Mouse (Mus musculus) heart, embryonic 12.5 days (tissue): ENCODE data around the gene Upk3a. TPM values are rescaled to one million over a fixed set of nuclear protein-coding genes. Genes with fewer than 3 reads are reported as not detected.

Source experiments
- ATAC-seq: fragments of 200-750 bp; cut with Nextera tagmentation; 2 replicates; pipeline ENCODE4 v1.8.0; 2017; ENCODE audit warnings: moderate TSS enrichment, moderate library complexity; ENCODE audit not compliant: insufficient number of reproducible peaks, low FRiP score
- H3K27ac ChIP-seq: fragments of 300-500 bp; sonication (generic); 2 replicates; pipeline ENCODE4 v1.5.1; 2016; ENCODE audit warnings: mild to moderate bottlenecking, moderate library complexity; ENCODE audit not compliant: poor library complexity, severe bottlenecking
- H3K27me3 ChIP-seq: fragments of 300-500 bp; sonication (generic); replicated peaks from 2 replicates; pipeline ENCODE4 v1.6.1; 2016; ENCODE audit warnings: mild to moderate bottlenecking, moderate library complexity
- H3K36me3 ChIP-seq: fragments of 300-500 bp; sonication (generic); 2 replicates; pipeline ENCODE4 v1.6.1; 2016; ENCODE audit warnings: mild to moderate bottlenecking, moderate library complexity
- H3K4me1 ChIP-seq: fragments of 300-500 bp; sonication (generic); replicated peaks from 2 replicates; pipeline ENCODE4 v1.6.1; 2016; ENCODE audit warnings: mild to moderate bottlenecking
- H3K4me2 ChIP-seq: fragments of 300-500 bp; sonication (generic); 2 replicates; pipeline ENCODE4 v1.6.1; 2016; ENCODE audit warnings: mild to moderate bottlenecking, moderate library complexity
- H3K4me3 ChIP-seq: fragments of 300-500 bp; sonication (generic); 2 replicates; pipeline ENCODE4 v1.5.1; 2016; ENCODE audit warnings: mild to moderate bottlenecking
- H3K9ac ChIP-seq: fragments of 300-500 bp; sonication (generic); 2 replicates; pipeline ENCODE4 v1.6.1; 2016; ENCODE audit warnings: mild to moderate bottlenecking, moderate library complexity
- H3K9me3 ChIP-seq: fragments of 300-500 bp; sonication (generic); replicated peaks from 2 replicates; pipeline ENCODE4 v1.6.1; 2016; ENCODE audit warnings: mild to moderate bottlenecking, moderate library complexity
- WGBS: fragments of 180-500 bp; shearing (Covaris S2); methylation state at CpG from one replicate; pipeline ENCODE4 v1.1.7; 2016; 5-methylcytosine and 5-hydroxymethylcytosine counted together
- polyA plus RNA-seq: library from polyadenylated mRNA; unstranded; fragments of >200 nt; fragmentation: Nextera tagmentation; extraction: Ambion mirVana; gene quantifications from 2 replicates; pipeline ENCODE4 v1.2.1, GENCODE M21; 2016

Gene Upk3a
- polyA plus RNA-seq, 1 experiment from 2014 or later: not detected

- Histone ChIP-seq H3K4me3 (peak overlapping the region; percentile 88), H3K27ac (peak overlapping the region; percentile 22; the same call in 1 of the 2 replicates), H3K9me3 (no peaks in the 10 kb centered on the region), H3K36me3 (no peaks in the 10 kb centered on the region), H3K4me1 (peaks cover 16% of the 10 kb centered on the region), H3K27me3 (0 out of 2 replicates have a peak, but pooled peaks cover 3% of the 10 kb centered on the region), H3K9ac (peak overlapping the region; percentile 91), H3K4me2 (peak overlapping the region; percentile 92)
- WGBS: under 1% methylated on average over 44 of the region's 53 CpGs
- peak; percentile 60 for ATAC-seq
Measured at GRCm38 (mm10) chr15:84987020-84987815, 29.7 kb upstream of the Upk3a start.

GRCm38 (mm10) chr15:84987874-84988825 is 28.8 kb upstream of the Upk3a start, which contains the start of gene 5031439G07Rik:
TSS of gene 5031439G07Rik (minus strand) at chr15:84988551.
- peak; percentile 95 for ATAC-seq
- Histone ChIP-seq H3K27ac (peak within 1 kb of the TSS; percentile 65), H3K9ac (peak within 1 kb of the TSS; percentile 91), H3K9me3 (no peaks in the 10 kb centered on the region), H3K4me2 (peak within 1 kb of the TSS; percentile 92), H3K4me1 (peaks cover 16% of the 10 kb centered on the region), H3K27me3 (0 out of 2 replicates have a peak, but pooled peaks cover 3% of the 10 kb centered on the region), H3K36me3 (no peaks in the 10 kb centered on the region), H3K4me3 (peak within 1 kb of the TSS; percentile 88)
- WGBS: 2% methylated on average over 58 of the region's 59 CpGs

GRCm38 (mm10) chr15:84989098-84989497 is 27.8 kb upstream of the Upk3a start:
- WGBS: 71% methylated on average over 3 of the region's 3 CpGs
- Histone ChIP-seq H3K4me1 (peaks cover 13% of the 10 kb centered on the region), H3K4me2 (no peak overlapping the region), H3K9ac (no peak overlapping the region), H3K9me3 (no peaks in the 10 kb centered on the region), H3K27me3 (0 out of 2 replicates have a peak, but pooled peaks cover 3% of the 10 kb centered on the region), H3K36me3 (no peaks in the 10 kb centered on the region), H3K27ac (no peak overlapping the region), H3K4me3 (no peak overlapping the region)
- ATAC-seq: no peak

GRCm38 (mm10) chr15:84989771-84990170 is 27.2 kb upstream of the Upk3a start:
- no peak for ATAC-seq
- Histone ChIP-seq H3K4me3 (no peak overlapping the region), H3K9me3 (no peaks in the 10 kb centered on the region), H3K9ac (no peak overlapping the region), H3K4me2 (no peak overlapping the region), H3K4me1 (peaks cover 13% of the 10 kb centered on the region), H3K36me3 (no peaks in the 10 kb centered on the region), H3K27me3 (0 out of 2 replicates have a peak, but pooled peaks cover 3% of the 10 kb centered on the region), H3K27ac (no peak overlapping the region)
- WGBS: 75% methylated on average over 7 of the region's 7 CpGs

GRCm38 (mm10) chr15:84994498-84994897 is 22.4 kb upstream of the Upk3a start:
- Histone ChIP-seq H3K9me3 (no peaks in the 10 kb centered on the region), H3K9ac (no peak overlapping the region), H3K36me3 (no peaks in the 10 kb centered on the region), H3K4me2 (no peak overlapping the region), H3K4me3 (no peak overlapping the region), H3K27ac (no peak overlapping the region), H3K4me1 (0 out of 2 replicates have a peak, but pooled peaks cover 3% of the 10 kb centered on the region), H3K27me3 (peaks cover 7% of the 10 kb centered on the region)
- 22% methylated on average over 6 of the region's 6 CpGs for WGBS
- no peak for ATAC-seq

- Histone ChIP-seq H3K9ac (no peak overlapping the region), H3K27me3 (peaks cover 7% of the 10 kb centered on the region), H3K4me1 (0 out of 2 replicates have a peak, but pooled peaks cover 3% of the 10 kb centered on the region), H3K27ac (no peak overlapping the region), H3K4me2 (no peak overlapping the region), H3K36me3 (no peaks in the 10 kb centered on the region), H3K4me3 (no peak overlapping the region), H3K9me3 (no peaks in the 10 kb centered on the region)
- ATAC-seq: no peak
- WGBS: 27% methylated on average over 6 of the region's 6 CpGs
Measured at GRCm38 (mm10) chr15:84995041-84995440, 21.9 kb upstream of the Upk3a start.

- no peak overlapping the region for H3K9ac ChIP-seq
- 0 out of 2 replicates have a peak, but pooled peaks cover 3% of the 10 kb centered on the region for H3K4me1 ChIP-seq
- no peak for ATAC-seq
- H3K36me3 ChIP-seq: no peaks in the 10 kb centered on the region
- H3K9me3 ChIP-seq: no peaks in the 10 kb centered on the region
- H3K27ac ChIP-seq: no peak overlapping the region
- 15% methylated on average over 1 of the region's 1 CpGs for whole genome bisulfite sequencing
- H3K4me3 ChIP-seq: no peak overlapping the region
- no peak overlapping the region for H3K4me2 ChIP-seq
- peaks cover 8% of the 10 kb centered on the region for H3K27me3 ChIP-seq
Measured at GRCm38 (mm10) chr15:84995967-84996366, 21.0 kb upstream of the Upk3a start.

- Histone ChIP-seq H3K4me1 (0 out of 2 replicates have a peak, but pooled peaks cover 3% of the 10 kb centered on the region), H3K27ac (no peak overlapping the region), H3K9me3 (no peaks in the 10 kb centered on the region), H3K36me3 (no peaks in the 10 kb centered on the region), H3K27me3 (peaks cover 21% of the 10 kb centered on the region), H3K9ac (no peak overlapping the region), H3K4me2 (no peak overlapping the region), H3K4me3 (no peak overlapping the region)
- ATAC-seq: no peak
- WGBS: 68% methylated on average over 14 of the region's 14 CpGs
Measured at GRCm38 (mm10) chr15:84997768-84998454, 19.0 kb upstream of the Upk3a start.

GRCm38 (mm10) chr15:84999911-85000310 is 17.0 kb upstream of the Upk3a start:
- no peak overlapping the region for H3K9ac ChIP-seq
- no peaks in the 10 kb centered on the region for H3K36me3 ChIP-seq
- 0 out of 2 replicates have a peak, but pooled peaks cover 2% of the 10 kb centered on the region for H3K4me1 ChIP-seq
- peaks cover 21% of the 10 kb centered on the region for H3K27me3 ChIP-seq
- H3K9me3 ChIP-seq: no peaks in the 10 kb centered on the region
- no peak overlapping the region for H3K4me3 ChIP-seq
- WGBS: 60% methylated on average over 7 of the region's 7 CpGs
- H3K27ac ChIP-seq: no peak overlapping the region
- no peak for ATAC-seq
- H3K4me2 ChIP-seq: no peak overlapping the region
